Mouse (Mus musculus) forelimb bud, embryonic 11.5 days (tissue): ENCODE data around the gene Fam126a.
A peak's percentile ranks its signal among the peaks of the same experiment; 100 is the strongest.

Experiments used
- DNase-seq: peaks from one replicate; pipeline ENCODE4 v3.0.0-alpha.2; 2012; ENCODE audit warnings: low read depth, low spot score

Fam126a gene

GRCm38 (mm10) chr5:24030579-24030969, at the start of gene Fam126a:
TSS of gene Fam126a (minus strand) at chr5:24030690.
- DNase-seq: peak; percentile 92

GRCm38 (mm10) chr5:24078420-24079179, 48.1 kb upstream of the Fam126a start:
- DNase-seq: no peak

- DNase-seq: no peak
Measured at GRCm38 (mm10) chr5:24077739-24078306, 47.3 kb upstream of the Fam126a start.

GRCm38 (mm10) chr5:24076986-24077718, 46.7 kb upstream of the Fam126a start:
- DNase-seq: peak; percentile 69

- no peak for DNase-seq
Measured at GRCm38 (mm10) chr5:24072031-24072430, 41.5 kb upstream of the Fam126a start.

- no peak for DNase-seq
Measured at GRCm38 (mm10) chr5:24068955-24069354, 38.5 kb upstream of the Fam126a start.

- no peak for DNase-seq
Measured at GRCm38 (mm10) chr5:24063545-24063944, 33.1 kb upstream of the Fam126a start.

GRCm38 (mm10) chr5:24063034-24063433, 32.5 kb upstream of the Fam126a start:
- DNase-seq: no peak

GRCm38 (mm10) chr5:24060949-24061348, 30.5 kb upstream of the Fam126a start:
- no peak for DNase-seq

GRCm38 (mm10) chr5:24057592-24057991, 27.1 kb upstream of the Fam126a start:
- DNase-seq: no peak

GRCm38 (mm10) chr5:24056865-24057264, 26.4 kb upstream of the Fam126a start:
- DNase-seq: no peak

GRCm38 (mm10) chr5:24054382-24054781, 23.9 kb upstream of the Fam126a start:
- no peak for DNase-seq

GRCm38 (mm10) chr5:24053245-24054190, 23.0 kb upstream of the Fam126a start:
- DNase-seq: no peak

GRCm38 (mm10) chr5:24051755-24052675, 21.5 kb upstream of the Fam126a start:
- no peak for DNase-seq

GRCm38 (mm10) chr5:24047821-24048220, 17.3 kb upstream of the Fam126a start:
- DNase-seq: no peak

- no peak for DNase-seq
Measured at GRCm38 (mm10) chr5:24047001-24047400, 16.5 kb upstream of the Fam126a start.

- DNase-seq: no peak
Measured at GRCm38 (mm10) chr5:24045998-24046631, 15.6 kb upstream of the Fam126a start.

GRCm38 (mm10) chr5:24044387-24044786, 13.9 kb upstream of the Fam126a start:
- DNase-seq: no peak

GRCm38 (mm10) chr5:24043367-24043766, 12.9 kb upstream of the Fam126a start:
- no peak for DNase-seq

GRCm38 (mm10) chr5:24041341-24041852, 10.9 kb upstream of the Fam126a start:
- DNase-seq: no peak
